Mouse (Mus musculus) adrenal gland, adult 8-10 months (tissue): ENCODE measurements around the gene Pou5f2. TPM values are rescaled to one million over a fixed set of nuclear protein-coding genes. Genes with fewer than 3 reads are reported as not detected.

Experiments
- DNase-seq: peaks from one replicate; pipeline ENCODE4 v3.0.0; 2022
- total RNA-seq, 4 experiments: library from RNA; stranded (reverse); gene quantifications; 2 replicates each; pipeline ENCODE4 v1.2.4; 2022

Pou5f2 gene
- total RNA-seq, result 1 to 10 TPM in 3 of 4 experiments, under 1 TPM in 1; 0.93 to 4.9 (median 1.6) TPM

GRCm38 (mm10) chr13:78024683-78025294 is at the start of gene Pou5f2:
TSS of gene Pou5f2 (plus strand) at chr13:78024902.
- DNase-seq, result no peak

DNA sequence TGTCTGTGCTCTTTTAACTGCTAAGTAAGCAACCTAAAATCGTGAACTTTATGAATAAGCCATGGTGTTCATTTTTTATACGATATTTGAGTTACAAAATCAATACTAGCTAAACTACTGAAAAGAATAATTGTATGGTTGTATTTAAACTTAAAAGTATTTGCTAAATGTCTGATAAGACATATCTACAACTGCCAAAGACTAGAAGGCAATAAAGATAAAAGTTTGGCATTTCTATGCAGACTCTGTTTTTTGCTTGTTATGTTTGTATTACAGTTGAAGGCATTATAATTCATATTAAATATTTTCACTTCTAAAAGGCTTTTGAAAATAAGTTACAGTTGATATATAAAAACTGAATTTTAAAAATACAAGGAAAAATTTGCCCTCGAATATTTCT is 48.5 kb upstream of the Pou5f2 start:
- DNase-seq, result no peak

DNA sequence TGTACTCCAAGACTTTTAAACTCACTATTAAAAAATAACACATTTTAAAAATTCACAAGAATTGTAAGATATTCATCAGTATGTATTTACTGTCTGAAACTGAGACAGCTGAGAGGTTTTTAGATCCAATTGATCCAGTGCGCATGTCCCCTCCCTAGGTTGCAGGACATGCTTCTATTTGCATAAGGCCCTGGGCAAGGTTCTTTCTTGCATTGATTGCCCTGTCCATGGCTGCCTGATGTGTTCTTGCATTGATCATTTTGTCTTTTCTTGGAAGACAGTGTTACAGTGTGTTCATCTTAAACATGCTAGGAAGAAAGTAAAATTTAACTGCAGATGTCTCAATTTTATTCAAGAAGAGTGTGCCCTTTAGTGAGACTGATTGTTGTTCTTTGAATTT is 47.6 kb upstream of the Pou5f2 start:
- no peak for DNase-seq

- no peak for DNase-seq
These were observed 42.4 kb upstream of the Pou5f2 start for GRCm38 (mm10) chr13:77982105-77982851.

DNA sequence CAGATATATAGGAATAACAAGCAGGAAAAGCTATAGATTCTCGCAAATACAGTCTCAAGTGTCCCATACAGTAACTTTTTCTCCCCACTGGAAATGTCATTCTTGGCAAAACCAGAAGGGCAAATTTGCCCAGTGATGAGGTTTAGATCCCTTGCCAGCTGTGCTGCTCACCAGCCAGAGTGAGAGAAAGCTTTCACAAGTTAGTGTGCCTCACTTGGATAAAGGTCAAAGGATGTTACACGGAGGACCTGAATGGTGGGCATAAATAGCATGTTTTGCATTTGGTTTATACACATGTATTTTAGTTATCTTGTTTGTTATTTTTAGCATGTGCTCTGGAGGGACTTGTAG is 41.9 kb upstream of the Pou5f2 start:
- DNase-seq, result no peak

DNA sequence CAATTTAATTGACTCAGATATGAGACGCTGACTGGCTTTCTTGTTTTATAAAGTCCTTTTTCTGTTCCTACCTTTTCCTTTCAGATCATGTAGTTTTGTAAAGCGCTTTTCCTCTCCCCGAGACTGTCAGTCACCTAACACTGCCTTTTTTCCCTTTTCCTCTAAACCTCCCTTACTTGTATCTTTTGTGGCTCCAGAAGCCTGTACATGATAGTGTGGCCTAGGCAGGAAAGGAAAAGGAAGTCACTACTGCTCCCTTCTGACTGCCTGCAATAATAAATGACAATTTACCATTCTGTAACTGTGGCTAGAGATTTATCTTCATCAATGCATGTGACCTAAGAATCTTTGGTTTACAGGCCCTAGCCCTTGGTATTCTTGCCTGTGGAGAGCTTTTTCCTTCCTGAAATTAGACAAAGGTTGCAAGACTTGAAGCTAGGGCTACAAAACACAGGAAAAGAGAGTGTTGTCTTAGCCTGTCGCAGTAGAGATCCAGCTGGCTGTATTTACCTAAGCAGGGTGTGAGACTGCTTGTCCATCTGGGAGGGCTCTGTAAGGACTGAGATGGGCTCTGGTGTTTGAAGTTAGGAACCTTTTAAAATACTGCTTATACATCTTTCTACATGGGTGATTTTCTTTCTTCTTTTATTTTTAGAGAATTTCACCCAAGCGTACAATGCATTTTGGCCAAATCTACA is 33.4 kb upstream of the Pou5f2 start:
- no peak for DNase-seq

DNA sequence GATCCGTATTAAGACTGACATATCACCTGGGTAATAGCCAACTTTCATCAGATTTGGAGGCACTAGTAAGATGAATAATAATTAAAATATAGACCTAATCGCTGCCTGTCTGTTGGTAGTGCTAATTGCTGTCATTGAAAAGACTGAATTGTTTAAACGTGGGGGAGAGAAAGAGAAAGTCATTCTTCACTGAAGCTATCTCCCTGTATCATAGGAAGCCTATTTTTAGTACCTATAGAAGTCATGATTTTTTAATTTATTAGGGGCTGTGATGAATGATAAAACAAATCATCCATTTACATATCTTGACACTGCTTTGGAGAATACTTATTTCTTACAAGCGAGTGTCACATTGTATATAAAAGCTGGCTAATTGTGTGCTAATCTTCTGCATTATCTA is 20.1 kb upstream of the Pou5f2 start:
- no peak for DNase-seq

- no peak for DNase-seq
These were observed 19.4 kb upstream of the Pou5f2 start for GRCm38 (mm10) chr13:78005344-78005743.

GRCm38 (mm10) chr13:78010176-78010575 is 14.5 kb upstream of the Pou5f2 start:
- DNase-seq, result peak; percentile 18

DNA sequence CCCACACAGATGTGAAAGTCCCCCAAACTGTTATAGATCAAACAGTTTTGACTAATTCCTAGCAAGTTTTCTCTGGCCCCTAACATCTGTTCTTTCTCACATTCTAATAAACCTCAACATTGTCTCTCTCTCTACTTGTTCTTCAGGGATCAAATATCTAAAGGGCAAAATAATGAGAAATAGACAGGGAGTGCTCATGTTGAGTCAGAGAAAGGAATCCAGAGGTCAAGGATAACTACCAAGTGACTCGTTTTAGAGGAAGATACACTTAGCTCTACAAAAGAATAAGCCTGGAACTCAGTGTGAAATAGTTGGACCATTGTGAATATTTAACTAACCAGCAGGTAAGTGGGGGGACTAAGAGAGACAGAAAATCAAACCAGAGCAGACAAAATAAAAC is 8.1 kb downstream of the Pou5f2 start:
- DNase-seq, result no peak

DNA sequence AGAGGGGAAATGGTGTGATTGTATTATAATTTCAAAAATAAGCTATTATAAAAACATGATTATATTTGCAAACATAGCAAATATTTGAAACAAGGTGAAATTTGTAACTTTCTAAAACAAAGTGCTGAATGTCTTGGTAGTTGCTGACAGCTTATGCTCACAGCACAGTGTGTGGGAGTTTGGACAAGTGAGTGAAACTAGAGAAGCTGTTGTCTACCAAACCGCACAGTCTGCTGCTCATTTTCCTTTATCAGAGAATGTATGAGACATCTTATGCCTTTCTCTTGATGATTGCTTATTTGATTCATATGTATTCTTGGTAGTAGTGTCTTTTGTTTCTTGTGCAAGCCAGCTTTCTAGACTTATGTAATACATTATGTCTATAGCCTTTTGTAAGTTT is 12.5 kb downstream of the Pou5f2 start:
- no peak for DNase-seq

- no peak for DNase-seq
These were observed 18.5 kb downstream of the Pou5f2 start for GRCm38 (mm10) chr13:78043203-78043602.

DNA sequence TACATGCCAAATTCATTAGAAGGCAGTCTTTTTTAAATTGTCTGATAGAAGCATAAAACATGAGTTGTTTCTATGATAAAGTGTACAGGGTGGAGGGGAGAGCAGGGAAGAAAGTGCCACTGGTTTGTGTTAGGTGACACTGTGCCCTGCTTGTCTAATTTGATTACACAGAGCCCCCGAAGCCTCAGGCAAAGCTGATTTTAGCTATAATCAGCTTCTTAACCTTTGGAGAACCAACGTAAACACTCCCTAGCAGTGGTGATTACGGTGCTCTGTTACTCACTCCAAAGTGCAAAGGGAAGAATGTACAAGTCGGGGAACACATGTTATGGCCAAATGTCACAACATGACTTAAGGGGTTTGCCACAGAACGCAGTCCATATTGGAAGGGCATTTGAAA is 20.4 kb downstream of the Pou5f2 start:
- no peak for DNase-seq

Other genes starting within 250 kb of the Pou5f2 start
- 10 to 100 TPM; 19.1 to 26.2 (median 21.7) TPM for gene Nr2f1, start 174.9 kb downstream of the Pou5f2 start, total RNA-seq